Mouse (Mus musculus) cerebellum, adult 18-20 months (tissue): ENCODE data around the gene Hsd17b7.

Experiments
- DNase-seq, 2 experiments: peaks; one replicate each; pipeline ENCODE4 v3.0.0; 2021

Hsd17b7 gene

DNA sequence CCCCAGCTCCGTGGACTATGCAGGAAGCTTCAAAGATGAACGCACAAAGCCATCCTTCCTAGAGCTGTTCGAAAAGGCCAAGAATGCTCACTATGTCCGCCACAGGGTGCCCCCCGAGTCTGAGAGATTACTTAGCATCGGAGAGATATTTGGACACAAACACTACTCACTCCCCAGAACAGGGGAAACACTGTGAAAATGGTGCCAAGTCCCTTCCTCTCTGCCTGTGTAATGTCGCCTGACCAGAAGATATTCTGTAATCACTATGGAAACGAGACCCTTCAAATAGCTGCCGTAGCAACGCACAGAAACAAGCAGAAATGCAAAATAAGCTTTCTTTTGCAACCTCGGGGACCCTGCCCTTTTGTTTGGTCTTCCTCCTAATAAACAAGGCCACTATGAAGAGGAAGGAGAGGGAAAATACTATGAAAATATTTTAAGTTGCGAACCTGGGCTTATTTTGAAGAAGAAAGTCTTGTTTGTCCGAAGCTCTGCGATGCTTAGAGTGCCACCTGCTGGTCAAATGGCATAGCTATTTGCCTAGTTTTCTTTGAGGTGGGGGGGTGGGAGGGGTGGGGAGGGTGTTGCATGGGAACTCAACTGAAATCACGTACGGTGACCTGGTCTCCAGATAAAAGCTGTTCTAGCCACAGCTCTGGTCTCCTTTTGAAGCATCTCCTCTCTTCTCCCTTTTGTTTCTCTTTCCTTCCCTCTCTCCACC is 34.9 kb downstream of the Hsd17b7 start:
- DNase-seq: peak; percentile 68 to 72

DNA sequence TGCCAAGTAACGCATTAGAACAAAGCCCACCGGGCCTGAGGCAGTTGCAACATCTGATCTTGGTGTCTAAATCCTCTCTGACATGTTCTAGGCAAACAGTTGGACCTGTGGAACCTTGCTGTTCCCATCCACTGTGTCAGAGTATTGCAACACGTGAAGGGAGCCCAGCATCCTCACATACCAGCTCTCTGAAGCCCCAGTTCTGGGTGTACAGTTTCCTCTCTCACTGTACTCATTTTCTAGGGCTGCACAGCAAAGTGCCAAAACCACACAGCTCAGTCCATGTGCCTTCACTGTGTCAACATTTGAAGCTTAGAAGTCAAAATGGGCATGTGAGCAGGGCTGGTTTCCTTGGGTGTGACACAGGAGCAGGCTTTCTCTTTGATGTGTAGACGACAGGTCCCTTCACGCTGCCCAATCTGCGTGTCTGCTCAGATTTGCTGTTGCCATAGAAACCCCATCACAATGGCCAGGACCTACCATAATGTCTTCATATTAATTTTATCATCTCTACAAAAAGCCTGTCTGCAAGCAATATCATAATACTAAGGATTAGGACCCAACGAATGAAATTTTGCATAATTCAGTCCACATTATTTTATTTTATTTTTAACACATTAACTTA is 36.8 kb downstream of the Hsd17b7 start:
- DNase-seq: no peak

DNA sequence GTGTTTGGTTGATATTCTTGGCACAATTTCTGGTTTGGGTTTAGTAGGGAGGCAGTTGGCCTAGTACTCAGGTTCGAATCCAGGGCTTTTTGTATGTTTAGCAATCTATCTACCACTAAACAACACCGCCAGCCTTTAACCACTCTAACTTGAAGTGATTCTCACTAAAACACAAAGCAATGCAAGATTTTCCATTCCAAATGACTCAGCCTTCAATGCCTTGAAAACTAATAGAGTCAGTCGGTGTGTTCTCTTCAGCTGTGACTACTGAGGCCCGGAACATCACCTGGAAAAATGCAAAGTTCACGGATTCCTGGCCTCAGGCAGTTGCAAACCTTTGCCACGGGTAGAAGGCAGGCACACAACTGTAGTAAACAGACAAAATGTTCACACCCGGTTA is 37.3 kb downstream of the Hsd17b7 start:
- DNase-seq: no peak

DNA sequence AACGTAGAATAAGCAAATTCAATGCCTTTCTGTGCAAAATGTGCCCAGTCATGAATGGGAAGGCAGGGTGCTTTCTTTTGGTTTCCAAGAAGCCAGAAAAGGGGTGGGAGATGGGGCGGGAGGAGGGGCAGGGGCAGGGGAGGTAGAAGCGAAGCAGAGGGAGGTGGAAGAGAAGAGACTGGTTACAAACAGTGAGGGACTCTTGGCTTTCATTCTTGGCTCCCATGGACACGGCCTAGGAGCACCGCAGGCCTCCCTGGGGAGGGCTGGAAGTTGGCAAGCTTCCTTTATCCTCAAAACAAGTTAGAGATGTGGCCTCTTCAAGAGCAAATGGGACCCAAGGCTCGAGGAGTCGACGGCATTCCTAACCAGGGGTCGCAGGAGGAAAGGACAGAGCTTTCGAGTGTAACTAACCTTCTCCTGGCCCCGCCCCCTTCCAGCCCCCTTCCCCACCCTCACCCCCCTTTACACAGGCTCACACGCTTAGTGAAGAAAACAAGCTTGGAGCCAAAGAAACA is 40.5 kb downstream of the Hsd17b7 start, which contains the start of gene Ccdc190:
Gene Ccdc190 (plus strand): TSS at position 195 of the 518 bp plus-strand sequence.
- peak in 1 of 2 experiments; percentile 14 for DNase-seq

DNA sequence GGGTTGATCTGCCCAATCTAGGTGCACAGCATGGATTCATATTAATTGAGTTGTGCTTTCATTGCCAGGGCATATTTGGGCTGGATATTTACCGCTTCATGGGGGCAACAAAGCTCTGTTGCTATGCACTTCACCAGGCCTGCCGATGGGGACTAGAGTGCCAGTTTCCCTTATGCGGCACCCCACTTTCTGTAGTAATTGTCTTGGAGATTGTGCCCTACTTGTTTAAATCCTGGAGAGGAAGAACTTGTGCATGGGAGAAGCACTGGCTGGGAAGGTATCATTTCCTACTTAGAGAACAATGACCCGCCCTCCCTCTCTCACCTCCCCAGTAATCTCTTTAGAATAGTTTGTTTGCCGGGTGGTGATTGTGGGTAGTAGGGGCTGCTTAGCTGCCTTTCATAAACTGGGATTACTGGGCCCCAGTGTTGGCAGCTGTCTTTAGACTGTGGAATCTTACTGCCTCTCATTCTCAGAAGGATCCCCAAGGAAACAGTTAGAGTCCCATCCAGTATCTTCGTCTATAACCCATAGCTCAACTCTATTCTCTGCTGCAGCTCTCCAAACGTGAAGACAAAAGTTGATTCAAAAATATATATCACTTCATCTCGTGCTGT is 41.2 kb downstream of the Hsd17b7 start:
- DNase-seq: no peak

DNA sequence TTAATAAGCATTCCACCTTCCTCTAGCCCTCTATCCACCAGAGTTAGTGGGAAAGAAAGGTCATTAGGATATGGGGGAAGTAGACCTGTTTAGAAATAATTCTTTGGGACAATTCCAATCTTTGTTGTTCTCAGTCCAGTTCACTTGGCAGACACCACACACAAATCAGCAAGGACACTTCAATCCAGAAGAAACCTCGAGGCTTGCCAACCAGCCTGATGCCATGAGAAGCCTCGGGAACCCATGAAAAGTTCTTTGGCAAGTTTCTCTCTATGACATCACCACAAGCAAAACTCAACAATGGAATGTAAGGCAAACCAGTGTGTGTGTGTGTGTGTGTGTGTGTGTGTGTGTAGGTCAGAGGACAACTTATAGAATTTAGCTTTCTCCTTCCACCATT is 44.5 kb downstream of the Hsd17b7 start:
- DNase-seq: no peak

DNA sequence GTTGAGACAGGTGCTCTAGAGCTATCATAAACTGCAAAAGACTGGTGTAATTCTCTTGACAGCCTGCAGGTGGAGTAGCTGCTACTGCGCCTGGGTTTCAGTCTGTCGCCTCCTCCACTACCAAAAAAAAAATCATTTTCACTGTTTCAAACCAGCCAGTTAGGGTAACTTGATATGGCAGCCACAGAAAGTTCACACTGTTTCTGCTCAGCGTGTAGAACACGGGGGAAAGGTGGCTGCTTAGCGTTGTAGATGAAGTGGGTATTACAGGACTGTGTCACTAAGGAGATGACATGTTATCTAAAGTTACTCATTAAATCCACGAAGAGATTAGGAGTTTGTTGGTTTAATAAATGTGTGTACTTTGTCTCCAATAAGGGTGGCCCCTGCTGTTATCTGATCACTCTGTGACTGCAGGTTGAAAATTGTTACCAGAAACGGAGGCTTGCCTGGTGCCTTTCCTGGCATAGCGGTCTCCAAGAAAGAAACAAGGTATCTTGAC is 47.3 kb downstream of the Hsd17b7 start:
- peak; percentile 30 to 48 for DNase-seq

DNA sequence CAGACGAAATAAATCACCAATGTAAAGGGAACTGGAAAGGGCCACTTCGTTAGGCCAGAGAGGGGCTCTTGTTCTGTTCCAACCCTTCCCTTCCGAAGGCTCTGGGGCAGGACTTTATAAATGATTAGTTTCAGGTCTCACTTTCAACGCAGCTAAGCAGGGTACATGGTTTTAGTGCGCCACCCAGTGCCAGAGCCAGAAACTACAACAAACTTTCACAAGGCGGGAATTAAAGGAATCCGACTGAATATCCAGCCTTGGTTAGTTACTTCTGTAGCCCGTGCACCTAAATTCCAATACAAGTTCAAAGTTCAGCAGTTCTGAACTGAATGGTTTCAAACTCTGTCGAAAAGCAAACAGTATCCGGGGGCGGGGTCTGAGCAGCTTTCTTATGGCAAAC is 49.8 kb downstream of the Hsd17b7 start:
- DNase-seq: peak; percentile 60 to 72

DNA sequence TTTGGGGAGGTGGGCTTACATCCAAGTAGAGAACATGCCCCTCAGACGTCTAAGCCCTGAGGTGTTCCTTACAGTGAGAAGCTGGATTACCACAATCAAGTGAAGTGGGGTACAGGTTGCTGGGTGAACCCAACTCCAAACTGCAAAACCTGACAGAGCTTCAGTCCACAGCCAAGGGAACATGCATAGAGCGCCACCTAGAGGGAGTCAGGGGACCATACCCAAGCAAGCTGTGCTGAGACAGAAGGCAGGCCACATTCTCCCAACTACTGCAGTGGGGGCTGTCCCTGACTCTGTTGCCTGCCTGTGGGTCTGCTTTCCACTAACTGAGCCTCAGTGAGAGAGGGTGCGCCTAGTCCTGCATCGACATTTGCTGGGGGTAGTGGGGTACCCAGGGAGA is 51.0 kb downstream of the Hsd17b7 start:
- DNase-seq: peak in 1 of 2 experiments; percentile 14

DNA sequence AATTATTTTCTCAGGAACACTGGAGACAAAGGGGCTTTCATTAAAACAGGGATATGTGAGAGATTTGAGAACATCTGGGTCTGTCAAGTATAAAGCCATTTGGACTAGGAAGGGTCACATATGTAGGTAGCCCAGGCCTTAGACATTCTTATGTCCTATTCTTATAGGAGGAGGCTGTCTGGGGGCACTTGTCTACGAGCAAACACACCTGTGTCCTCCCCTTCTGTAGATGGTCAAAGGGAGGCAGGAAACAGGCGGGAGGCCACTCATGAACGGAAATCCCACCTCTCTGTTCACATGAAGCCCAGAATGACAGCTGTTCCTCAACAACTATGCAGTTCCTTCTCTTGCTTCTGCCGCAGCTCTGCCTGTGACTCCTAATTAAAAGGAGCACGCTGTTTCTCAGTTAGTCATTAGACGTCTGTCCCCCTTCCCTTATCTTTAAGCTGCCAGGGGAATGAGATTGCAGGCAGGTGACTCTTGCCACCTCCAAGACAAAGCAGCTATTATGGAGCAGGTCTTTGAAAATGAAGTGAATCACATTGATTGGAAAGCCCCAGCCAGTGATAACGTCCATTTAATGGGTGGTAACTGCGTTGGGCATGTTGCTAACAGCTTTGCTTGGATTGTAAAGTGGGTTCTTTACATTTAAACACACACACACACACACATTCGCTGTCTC is 51.8 kb downstream of the Hsd17b7 start:
- DNase-seq: no peak

DNA sequence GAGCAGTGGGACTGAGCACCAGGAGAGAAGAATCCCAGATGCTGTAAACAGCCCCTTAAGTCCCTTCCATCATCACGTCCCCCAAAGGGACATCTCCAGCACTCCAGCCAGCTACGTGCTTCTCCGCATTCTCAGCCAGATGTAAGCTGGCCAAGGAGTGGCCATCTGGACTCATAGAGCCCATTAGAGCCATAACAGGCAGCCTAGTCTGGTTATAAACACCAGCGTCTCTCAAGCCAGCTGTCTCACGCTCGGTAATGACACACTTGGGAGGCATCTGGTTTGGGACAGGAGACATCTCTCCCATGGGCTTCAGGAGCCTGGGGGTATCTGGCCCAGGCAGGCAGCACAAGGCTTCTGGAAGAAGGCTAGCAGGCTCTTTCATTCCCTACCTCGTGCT is 52.4 kb downstream of the Hsd17b7 start:
- DNase-seq: no peak

DNA sequence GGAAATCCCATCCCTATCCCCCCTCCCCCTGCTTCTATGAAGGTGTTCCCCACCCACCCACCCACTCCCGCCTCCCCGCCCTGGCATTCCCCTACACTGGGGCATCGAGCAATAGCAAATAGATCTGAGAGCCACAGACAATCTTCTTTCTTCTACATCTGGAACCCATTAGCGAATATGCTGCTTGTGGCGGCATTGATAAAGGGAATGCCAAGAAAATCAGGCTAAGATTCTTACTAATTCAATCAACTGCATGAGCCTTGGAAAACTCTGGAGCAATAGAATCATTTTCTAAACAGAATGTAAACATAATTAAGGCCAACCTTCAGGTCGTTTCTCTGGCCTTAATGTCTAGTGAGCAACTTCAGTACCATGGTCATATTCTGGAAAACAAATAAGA is 57.5 kb downstream of the Hsd17b7 start:
- no peak for DNase-seq

DNA sequence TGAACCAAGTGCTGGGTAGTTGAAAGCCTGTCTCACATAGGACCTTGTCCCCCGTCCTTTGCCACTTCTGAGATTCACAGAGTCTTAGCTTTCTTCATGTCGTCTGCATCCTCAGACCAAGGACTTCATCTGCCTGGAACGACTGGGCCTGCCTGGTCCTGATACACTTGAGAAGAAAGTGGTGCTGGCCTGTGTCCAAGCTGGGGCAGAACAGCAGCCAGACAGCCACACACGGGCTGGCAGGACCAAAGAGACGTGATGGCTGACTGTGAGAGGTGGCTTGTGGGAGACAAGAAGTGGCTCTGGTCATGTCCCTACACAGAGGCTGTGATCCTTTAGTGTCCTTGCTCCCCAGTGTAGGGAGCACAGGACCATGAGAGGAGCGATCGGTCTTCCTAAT is 58.3 kb downstream of the Hsd17b7 start:
- no peak for DNase-seq

DNA sequence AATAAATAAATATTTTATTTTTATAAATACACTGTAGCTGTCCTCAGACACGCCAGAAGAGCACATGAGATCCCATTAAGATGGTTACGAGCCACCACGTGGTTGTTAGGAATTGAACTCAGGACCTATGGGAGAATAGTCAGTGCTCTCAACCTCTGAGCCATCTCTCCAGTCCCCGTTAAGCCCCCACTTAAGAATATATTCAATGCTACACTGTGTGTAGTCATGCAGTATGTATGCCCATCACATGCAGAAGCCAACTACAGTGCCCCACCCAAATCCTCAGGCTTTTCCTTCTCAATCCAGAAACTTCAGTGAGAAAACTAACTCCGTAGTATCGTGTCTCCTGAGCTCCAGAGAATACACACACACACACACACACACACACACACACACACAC is 59.4 kb downstream of the Hsd17b7 start:
- DNase-seq: no peak

DNA sequence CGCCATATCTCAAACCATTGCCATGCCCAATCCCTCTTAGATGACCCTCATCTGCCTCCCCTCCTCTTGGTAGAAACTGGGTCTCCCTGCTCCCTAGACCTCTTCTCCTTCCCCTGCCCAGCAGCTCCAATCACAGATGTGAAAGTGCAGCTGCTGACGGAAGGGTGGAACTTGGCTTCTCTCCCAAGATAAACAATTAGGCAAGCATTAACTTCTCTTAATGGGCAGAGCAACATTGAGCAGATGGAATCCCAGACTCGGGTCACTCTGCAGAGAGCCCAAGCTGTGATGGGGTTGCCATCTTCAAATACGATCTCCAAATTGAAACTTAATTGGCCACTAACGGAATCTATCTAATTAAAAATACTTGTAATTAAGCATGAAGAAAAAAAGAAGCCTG is 59.9 kb downstream of the Hsd17b7 start:
- DNase-seq: no peak

DNA sequence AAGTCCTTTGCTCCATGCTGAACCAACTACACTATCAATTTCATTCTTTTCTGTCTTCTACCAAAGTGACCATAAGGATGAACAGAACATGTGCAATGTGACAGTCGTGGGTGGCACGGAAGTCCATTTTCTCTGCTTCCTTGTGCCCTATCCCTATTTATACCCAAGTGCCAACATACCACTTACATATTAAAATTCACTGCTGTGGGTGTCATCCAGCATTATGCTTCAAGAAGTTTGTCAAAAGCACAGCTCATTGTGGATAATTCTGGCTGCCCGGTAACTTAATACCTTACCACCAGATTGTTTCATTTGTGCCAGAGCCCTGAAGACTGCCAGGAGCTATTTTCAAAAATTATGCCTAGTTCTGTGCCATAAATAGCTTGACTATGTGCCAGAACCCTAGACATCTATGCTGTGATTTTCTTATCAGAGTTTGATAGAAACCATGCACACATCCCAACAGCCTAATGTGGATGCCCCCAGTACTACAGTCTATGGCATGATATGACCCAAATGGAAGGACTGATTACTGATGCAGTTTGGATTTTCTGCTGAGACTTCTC is 68.2 kb downstream of the Hsd17b7 start:
- no peak for DNase-seq
